Mouse (Mus musculus) liver, adult 2 months (tissue): ENCODE data around the gene Tcn2.

ENCODE experiments used
- CTCF ChIP-seq: fragments of 200-500 bp; IDR thresholded peaks from 2 replicates; pipeline ENCODE4 v1.5.1; 2011; ENCODE audit warnings: low read depth, low read length, control low read depth
- POLR2A ChIP-seq: fragments of 200-500 bp; IDR thresholded peaks from 2 replicates; pipeline ENCODE4 v1.6.1; 2011; ENCODE audit warnings: low read length, control low read depth; ENCODE audit not compliant: insufficient read depth; ENCODE audit errors: extremely low read depth

- no peak for TF ChIP-seq CTCF
- no peak for TF ChIP-seq POLR2A
These were observed 36.0 kb downstream of the Tcn2 start for GRCm38 (mm10) chr11:3895933-3896332.
